Mouse (Mus musculus): ENCODE measurements around the gene Trp53bp1. TPM values are rescaled to one million over a fixed set of nuclear protein-coding genes. Genes with fewer than 3 reads are reported as not detected.

Gene Trp53bp1
- polyA plus RNA-seq, 1 experiment from 2014 or later: 170 TPM

- Histone ChIP-seq H3K4me2 (ENCODE audit: low read length) (no peak overlapping the region), H3K4me1 (ENCODE audit: control insufficient read depth, insufficient read depth, low read length) (0 out of 2 replicates have a peak, but pooled peaks cover 2% of the 10 kb centered on the region), H3K27ac (ENCODE audit: low read length) (no peak overlapping the region), H3K36me3 (ENCODE audit: control insufficient read depth, insufficient read depth, low read length) (peaks cover 36% of the 10 kb centered on the region), H3K27me3 (ENCODE audit: control insufficient read depth, insufficient read depth, low read depth, low read length) (no peaks in the 10 kb centered on the region), H3K9me3 (replicated peaks; ENCODE audit: control insufficient read depth, low read length, poor library complexity, severe bottlenecking) (no peaks in the 10 kb centered on the region), H3K4me3 (ENCODE audit: low read depth, low read length) (no peak overlapping the region), H3K9ac (ENCODE audit: low read depth, low read length) (no peak overlapping the region)
- ATAC-seq: no peak
Measured at GRCm38 (mm10) chr2:121219994-121220393, 51.2 kb downstream of the Trp53bp1 start.

GRCm38 (mm10) chr2:121219177-121219576 is 52.0 kb downstream of the Trp53bp1 start:
- no peak for ATAC-seq
- H3K4me2 ChIP-seq (ENCODE audit: low read length): no peak overlapping the region
- H3K4me1 ChIP-seq (ENCODE audit: control insufficient read depth, insufficient read depth, low read length): 0 out of 2 replicates have a peak, but pooled peaks cover 2% of the 10 kb centered on the region
- no peaks in the 10 kb centered on the region for H3K9me3 ChIP-seq (replicated peaks; ENCODE audit: control insufficient read depth, low read length, poor library complexity, severe bottlenecking)
- H3K36me3 ChIP-seq (ENCODE audit: control insufficient read depth, insufficient read depth, low read length): peaks cover 42% of the 10 kb centered on the region
- H3K9ac ChIP-seq (ENCODE audit: low read depth, low read length): no peak overlapping the region
- H3K4me3 ChIP-seq (ENCODE audit: low read depth, low read length): no peak overlapping the region
- no peak overlapping the region for H3K27ac ChIP-seq (ENCODE audit: low read length)
- no peaks in the 10 kb centered on the region for H3K27me3 ChIP-seq (ENCODE audit: control insufficient read depth, insufficient read depth, low read depth, low read length)

- peaks cover 39% of the 10 kb centered on the region for H3K36me3 ChIP-seq (ENCODE audit: control insufficient read depth, insufficient read depth, low read length)
- no peaks in the 10 kb centered on the region for H3K4me1 ChIP-seq (ENCODE audit: control insufficient read depth, insufficient read depth, low read length)
- 89% methylated on average over 3 of the region's 3 CpGs for WGBS
Measured at GRCm38 (mm10) chr2:121214491-121214890, 56.7 kb downstream of the Trp53bp1 start.

GRCm38 (mm10) chr2:121206541-121206940 is 64.7 kb downstream of the Trp53bp1 start:
- 92% methylated on average over 3 of the region's 3 CpGs for WGBS
- H3K4me3 ChIP-seq (ENCODE audit: low read depth, low read length): no peak overlapping the region
- ATAC-seq: no peak
- no peak overlapping the region for H3K27ac ChIP-seq (ENCODE audit: low read length)
- H3K36me3 ChIP-seq (ENCODE audit: control insufficient read depth, insufficient read depth, low read length): peaks cover 51% of the 10 kb centered on the region
- H3K4me2 ChIP-seq (ENCODE audit: low read length): no peak overlapping the region
- no peaks in the 10 kb centered on the region for H3K4me1 ChIP-seq (ENCODE audit: control insufficient read depth, insufficient read depth, low read length)
- no peaks in the 10 kb centered on the region for H3K27me3 ChIP-seq (ENCODE audit: control insufficient read depth, insufficient read depth, low read depth, low read length)
- H3K9me3 ChIP-seq (replicated peaks; ENCODE audit: control insufficient read depth, low read length, poor library complexity, severe bottlenecking): no peaks in the 10 kb centered on the region
- H3K9ac ChIP-seq (ENCODE audit: low read depth, low read length): no peak overlapping the region

More at GRCm38 (mm10) chr2:121214491-121214890, 56.7 kb downstream of the Trp53bp1 start:
- no peak for ATAC-seq
- no peaks in the 10 kb centered on the region for H3K9me3 ChIP-seq (replicated peaks; ENCODE audit: control insufficient read depth, low read length, poor library complexity, severe bottlenecking)
- H3K27me3 ChIP-seq (ENCODE audit: control insufficient read depth, insufficient read depth, low read depth, low read length): no peaks in the 10 kb centered on the region
- H3K9ac ChIP-seq (ENCODE audit: low read depth, low read length): no peak overlapping the region
- H3K4me2 ChIP-seq (ENCODE audit: low read length): no peak overlapping the region
- no peak overlapping the region for H3K4me3 ChIP-seq (ENCODE audit: low read depth, low read length)
- H3K27ac ChIP-seq (ENCODE audit: low read length): no peak overlapping the region

GRCm38 (mm10) chr2:121204276-121204675 is 66.9 kb downstream of the Trp53bp1 start:
- no peak for ATAC-seq
- H3K9me3 ChIP-seq (replicated peaks; ENCODE audit: control insufficient read depth, low read length, poor library complexity, severe bottlenecking): no peaks in the 10 kb centered on the region
- WGBS: 94% methylated on average over 17 of the region's 17 CpGs

GRCm38 (mm10) chr2:121195466-121195865 is 75.7 kb downstream of the Trp53bp1 start:
- Histone ChIP-seq H3K4me3 (ENCODE audit: low read depth, low read length) (no peak overlapping the region), H3K9ac (ENCODE audit: low read depth, low read length) (no peak overlapping the region), H3K27ac (ENCODE audit: low read length) (no peak overlapping the region), H3K4me1 (ENCODE audit: control insufficient read depth, insufficient read depth, low read length) (no peaks in the 10 kb centered on the region), H3K4me2 (ENCODE audit: low read length) (no peak overlapping the region), H3K27me3 (ENCODE audit: control insufficient read depth, insufficient read depth, low read depth, low read length) (no peaks in the 10 kb centered on the region), H3K9me3 (replicated peaks; ENCODE audit: control insufficient read depth, low read length, poor library complexity, severe bottlenecking) (no peaks in the 10 kb centered on the region), H3K36me3 (ENCODE audit: control insufficient read depth, insufficient read depth, low read length) (peaks cover 61% of the 10 kb centered on the region)
- no peak for ATAC-seq
- 91% methylated on average over 9 of the region's 9 CpGs for WGBS

More at GRCm38 (mm10) chr2:121204276-121204675, 66.9 kb downstream of the Trp53bp1 start:
- no peaks in the 10 kb centered on the region for H3K4me1 ChIP-seq (ENCODE audit: control insufficient read depth, insufficient read depth, low read length)
- H3K27ac ChIP-seq (ENCODE audit: low read length): no peak overlapping the region
- no peak overlapping the region for H3K9ac ChIP-seq (ENCODE audit: low read depth, low read length)
- H3K4me2 ChIP-seq (ENCODE audit: low read length): no peak overlapping the region
- peaks cover 46% of the 10 kb centered on the region for H3K36me3 ChIP-seq (ENCODE audit: control insufficient read depth, insufficient read depth, low read length)
- no peak overlapping the region for H3K4me3 ChIP-seq (ENCODE audit: low read depth, low read length)
- H3K27me3 ChIP-seq (ENCODE audit: control insufficient read depth, insufficient read depth, low read depth, low read length): no peaks in the 10 kb centered on the region

GRCm38 (mm10) chr2:121188530-121188929 is 82.7 kb downstream of the Trp53bp1 start:
- no peak for ATAC-seq
- Histone ChIP-seq H3K4me1 (ENCODE audit: control insufficient read depth, insufficient read depth, low read length) (no peaks in the 10 kb centered on the region), H3K36me3 (ENCODE audit: control insufficient read depth, insufficient read depth, low read length) (peaks cover 56% of the 10 kb centered on the region), H3K27ac (ENCODE audit: low read length) (no peak overlapping the region), H3K27me3 (ENCODE audit: control insufficient read depth, insufficient read depth, low read depth, low read length) (no peaks in the 10 kb centered on the region), H3K9ac (ENCODE audit: low read depth, low read length) (no peak overlapping the region), H3K9me3 (replicated peaks; ENCODE audit: control insufficient read depth, low read length, poor library complexity, severe bottlenecking) (no peaks in the 10 kb centered on the region), H3K4me2 (ENCODE audit: low read length) (no peak overlapping the region), H3K4me3 (ENCODE audit: low read depth, low read length) (no peak overlapping the region)
- WGBS: 78% methylated on average over 1 of the region's 1 CpGs

- no peaks in the 10 kb centered on the region for H3K27me3 ChIP-seq (ENCODE audit: control insufficient read depth, insufficient read depth, low read depth, low read length)
- peaks cover 34% of the 10 kb centered on the region for H3K36me3 ChIP-seq (ENCODE audit: control insufficient read depth, insufficient read depth, low read length)
- H3K4me1 ChIP-seq (ENCODE audit: control insufficient read depth, insufficient read depth, low read length): no peaks in the 10 kb centered on the region
Measured at GRCm38 (mm10) chr2:121184142-121184541, 87.1 kb downstream of the Trp53bp1 start.

GRCm38 (mm10) chr2:121183431-121183830 is 87.8 kb downstream of the Trp53bp1 start:
- no peaks in the 10 kb centered on the region for H3K27me3 ChIP-seq (ENCODE audit: control insufficient read depth, insufficient read depth, low read depth, low read length)
- no peak for ATAC-seq
- no peak overlapping the region for H3K9ac ChIP-seq (ENCODE audit: low read depth, low read length)
- H3K4me3 ChIP-seq (ENCODE audit: low read depth, low read length): no peak overlapping the region
- no peak overlapping the region for H3K27ac ChIP-seq (ENCODE audit: low read length)
- H3K4me2 ChIP-seq (ENCODE audit: low read length): no peak overlapping the region
- WGBS: 93% methylated on average over 5 of the region's 5 CpGs
- H3K4me1 ChIP-seq (ENCODE audit: control insufficient read depth, insufficient read depth, low read length): no peaks in the 10 kb centered on the region
- H3K9me3 ChIP-seq (replicated peaks; ENCODE audit: control insufficient read depth, low read length, poor library complexity, severe bottlenecking): no peaks in the 10 kb centered on the region
- peaks cover 31% of the 10 kb centered on the region for H3K36me3 ChIP-seq (ENCODE audit: control insufficient read depth, insufficient read depth, low read length)

More at GRCm38 (mm10) chr2:121184142-121184541, 87.1 kb downstream of the Trp53bp1 start:
- no peak for ATAC-seq
- Histone ChIP-seq H3K4me3 (ENCODE audit: low read depth, low read length) (no peak overlapping the region), H3K9ac (ENCODE audit: low read depth, low read length) (no peak overlapping the region), H3K9me3 (replicated peaks; ENCODE audit: control insufficient read depth, low read length, poor library complexity, severe bottlenecking) (no peaks in the 10 kb centered on the region), H3K27ac (ENCODE audit: low read length) (no peak overlapping the region), H3K4me2 (ENCODE audit: low read length) (no peak overlapping the region)
- WGBS: 97% methylated on average over 7 of the region's 7 CpGs
